Mouse (Mus musculus) cerebellum, adult 2 months (tissue): ENCODE measurements around the gene Zfp335. TPM values are rescaled to one million over a fixed set of nuclear protein-coding genes. Genes with fewer than 3 reads are reported as not detected.
"Not testable (repeated sequence)": the region's sequence is repeated elsewhere in the genome, so short reads cannot be mapped to it uniquely, and the experiment has no call there.

Experiments used
- DNase-seq, 2 experiments: peaks; one replicate each; pipeline ENCODE4 v3.0.0; 2021
- H3K27ac ChIP-seq: fragments of 200-500 bp; 2 replicates; pipeline ENCODE4 v1.5.1; 2012; ENCODE audit warnings: low read length, control low read depth, inconsistent platforms; ENCODE audit not compliant: insufficient read depth
- H3K27me3 ChIP-seq: fragments of 200-500 bp; 2 replicates; pipeline ENCODE4 v1.6.1; 2012; ENCODE audit warnings: inconsistent platforms, mild to moderate bottlenecking, low read length, moderate library complexity; ENCODE audit not compliant: control insufficient read depth, insufficient read depth
- H3K4me1 ChIP-seq: fragments of 200-500 bp; 2 replicates; pipeline ENCODE4 v1.6.1; 2011; ENCODE audit warnings: low read length; ENCODE audit not compliant: control insufficient read depth, insufficient read depth
- H3K4me3 ChIP-seq: fragments of 200-500 bp; replicated peaks from 2 replicates; pipeline ENCODE3; 2011; ENCODE audit warnings: mild to moderate bottlenecking, low read depth, low read length, control low read depth; ENCODE audit not compliant: insufficient read depth
- CTCF ChIP-seq: fragments of 200-500 bp; IDR thresholded peaks from 2 replicates; pipeline ENCODE4 v1.5.1; 2011; ENCODE audit warnings: low read depth, mild to moderate bottlenecking, control low read depth, low read length, moderate library complexity, borderline replicate concordance; ENCODE audit not compliant: insufficient read depth
- POLR2A ChIP-seq: fragments of 200-500 bp; IDR thresholded peaks from 2 replicates; pipeline ENCODE4 v1.6.1; 2011; ENCODE audit warnings: low read length, control low read depth, borderline replicate concordance; ENCODE audit not compliant: insufficient read depth
- WGBS: fragments of 180-500 bp; shearing (Covaris S2); methylation state at CpG from one replicate; pipeline ENCODE4 v1.1.7; 2018; 5-methylcytosine and 5-hydroxymethylcytosine counted together
- polyA plus RNA-seq: library from polyadenylated mRNA; depleted of rRNA; stranded (reverse); fragments of >200 nt; gene quantifications from 2 replicates; pipeline ENCODE4 v1.2.3, GENCODE M21; 2012; rRNA removed

Gene Zfp335
- polyA plus RNA-seq, 1 experiment: 32.0 TPM

DNA sequence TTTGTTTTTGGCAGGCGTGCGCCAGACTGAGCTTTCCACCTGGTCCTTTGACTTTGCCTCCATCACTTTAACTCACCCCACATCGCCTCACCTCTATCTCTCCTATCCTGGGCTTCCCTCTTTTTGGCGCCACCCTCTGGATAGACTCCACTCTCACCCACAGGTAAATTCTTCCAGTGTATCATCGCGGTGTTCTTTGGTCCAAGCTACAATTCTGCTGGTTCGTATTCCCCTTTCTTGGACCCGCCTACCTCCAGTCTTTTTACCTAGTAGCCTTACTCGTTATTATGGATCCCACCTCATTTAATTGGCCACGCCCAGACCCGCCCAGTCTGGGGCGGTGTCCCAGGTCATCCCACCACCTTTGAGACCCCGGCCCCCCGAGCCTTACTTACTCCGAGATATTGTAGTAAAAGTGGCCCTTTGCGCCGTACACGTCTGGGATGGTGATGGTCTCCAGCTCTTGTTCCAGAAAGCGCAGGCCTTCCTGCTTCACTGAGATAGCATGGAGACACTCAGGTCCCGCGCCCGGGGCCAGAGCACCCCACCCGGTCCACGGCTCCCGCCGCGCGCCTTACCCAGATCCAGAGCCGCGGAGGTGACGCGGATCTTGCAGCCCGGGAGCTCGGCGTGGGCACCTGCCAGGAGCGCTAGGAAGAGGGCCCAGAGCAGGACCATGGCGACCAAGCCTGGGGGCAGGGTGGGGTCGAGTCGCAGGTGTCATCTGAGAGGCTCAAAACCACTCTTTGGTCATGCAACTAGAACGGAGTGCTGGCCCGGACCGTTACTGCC lies 55.1 kb downstream of the Zfp335 start:
- Histone ChIP-seq H3K27ac (no peak overlapping the region), H3K27me3 (no peaks in the 10 kb centered on the region), H3K4me1 (no peaks in the 10 kb centered on the region), H3K4me3 (peak overlapping the region; percentile 41)
- peak; percentile 37 to 44 for DNase-seq
- peak; percentile 22; the same call in 1 of the 2 replicates for TF ChIP-seq CTCF
- no peak for TF ChIP-seq POLR2A
- WGBS: 2% methylated on average over 42 of the region's 42 CpGs

DNA sequence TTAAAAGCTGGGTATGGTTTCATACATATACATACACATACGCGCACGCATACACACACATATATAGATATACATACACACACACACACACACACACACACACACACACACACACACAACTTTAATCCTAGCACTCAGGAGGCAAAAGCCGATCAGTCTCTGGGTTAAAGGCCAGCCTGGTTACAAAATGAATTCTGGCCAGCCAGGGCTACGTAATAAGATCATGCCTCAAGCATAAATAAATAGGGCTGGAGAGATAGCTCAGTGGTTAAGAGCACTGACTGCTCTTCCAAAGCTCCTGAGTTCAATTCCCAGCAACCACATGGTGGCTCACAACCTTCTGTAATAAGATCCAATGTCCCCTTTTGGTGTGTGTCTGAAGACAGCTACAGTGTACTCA lies 56.0 kb downstream of the Zfp335 start:
- H3K27ac ChIP-seq, DNase-seq, H3K4me1 ChIP-seq, H3K4me3 ChIP-seq, H3K27me3 ChIP-seq: not testable (repeated sequence)
- WGBS: 91% methylated on average over 5 of the region's 5 CpGs

DNA sequence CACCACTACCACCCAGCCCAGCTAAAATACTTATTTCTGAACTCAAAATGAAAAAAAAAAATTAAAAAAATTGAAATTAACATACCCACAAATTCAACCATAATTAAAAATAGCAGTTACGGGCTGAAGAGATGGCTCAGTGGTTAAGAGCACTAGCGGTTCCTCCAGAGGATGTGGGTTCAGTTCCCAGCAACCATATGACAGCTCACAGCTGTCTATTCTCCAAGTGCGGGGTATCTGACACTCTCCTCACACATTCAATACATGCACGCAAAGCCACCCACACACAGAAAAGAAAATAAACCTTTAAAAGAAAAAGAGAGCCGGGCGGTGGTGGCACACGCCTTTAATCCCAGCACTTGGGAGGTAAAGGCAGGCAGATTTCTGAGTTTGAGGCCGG lies 61.5 kb downstream of the Zfp335 start:
- H3K27ac ChIP-seq: no peak overlapping the region
- WGBS: 91% methylated on average over 8 of the region's 8 CpGs
- no peak overlapping the region for H3K4me3 ChIP-seq
- TF ChIP-seq POLR2A: no peak
- no peak for TF ChIP-seq CTCF
- DNase-seq: no peak
- H3K27me3 ChIP-seq: no peaks in the 10 kb centered on the region
- no peaks in the 10 kb centered on the region for H3K4me1 ChIP-seq

DNA sequence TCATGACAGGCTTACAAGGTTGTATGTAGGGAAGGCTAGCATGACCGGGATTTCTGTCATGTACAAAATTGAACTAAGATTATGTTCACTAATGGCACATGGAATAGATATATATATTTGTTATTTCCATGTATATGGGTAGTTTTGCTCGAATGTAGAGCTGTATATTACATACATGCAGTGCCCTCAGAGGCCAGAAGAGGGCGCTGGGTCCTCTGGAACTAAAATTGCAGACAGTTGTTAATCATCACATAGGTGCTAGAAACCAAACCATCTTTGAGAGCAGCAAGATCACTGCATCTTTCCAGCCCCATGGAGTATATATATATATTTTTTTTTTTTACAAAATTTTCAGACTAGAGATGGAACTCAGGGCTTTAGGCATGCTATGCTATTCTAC lies 65.8 kb downstream of the Zfp335 start:
- WGBS: 60% methylated on average over 3 of the region's 3 CpGs
- Histone ChIP-seq H3K4me1 (no peaks in the 10 kb centered on the region), H3K27ac (no peak overlapping the region), H3K4me3 (no peak overlapping the region), H3K27me3 (no peaks in the 10 kb centered on the region)
- DNase-seq: no peak
- TF ChIP-seq CTCF (no peak), POLR2A (no peak)

Other genes starting within 250 kb of the Zfp335 start
- not detected in 2 replicates for gene Wfdc11, start 237.7 kb downstream of the Zfp335 start, polyA plus RNA-seq
- not detected in 2 replicates for gene Wfdc13, start 226.7 kb downstream of the Zfp335 start, polyA plus RNA-seq
- gene Spint4, start 213.3 kb downstream of the Zfp335 start, polyA plus RNA-seq: not detected in 2 replicates
- not detected in 2 replicates for gene Spint5, start 196.5 kb downstream of the Zfp335 start, polyA plus RNA-seq
- gene Wfdc3, start 165.8 kb downstream of the Zfp335 start, polyA plus RNA-seq: 0.84 and 0.93 TPM in 2 replicates
- gene Dnttip1, start 165.8 kb downstream of the Zfp335 start, polyA plus RNA-seq: 43.1 and 44.3 TPM in 2 replicates
- 0.55 and 1.0 TPM in 2 replicates for gene Ube2c, start 141.9 kb downstream of the Zfp335 start, polyA plus RNA-seq
- gene Tnnc2, start 131.8 kb downstream of the Zfp335 start, polyA plus RNA-seq: 0.57 and 0.62 TPM in 2 replicates
- 70.7 and 70.8 TPM in 2 replicates for gene Snx21, start 125.9 kb downstream of the Zfp335 start, polyA plus RNA-seq
- 36.5 and 39.3 TPM in 2 replicates for gene Acot8, start 106.9 kb downstream of the Zfp335 start, polyA plus RNA-seq
- gene Zswim3, start 106.7 kb downstream of the Zfp335 start, polyA plus RNA-seq: 7.6 and 8.1 TPM in 2 replicates
- 19.4 and 20.0 TPM in 2 replicates for gene Zswim1, start 89.1 kb downstream of the Zfp335 start, polyA plus RNA-seq
- gene Spata25, start 83.2 kb downstream of the Zfp335 start, polyA plus RNA-seq: 0.25 and 0.30 TPM in 2 replicates
- gene Ctsa, start 78.9 kb downstream of the Zfp335 start, polyA plus RNA-seq: 177 and 191 TPM in 2 replicates
- gene Neurl2, start 78.3 kb downstream of the Zfp335 start, polyA plus RNA-seq: 6.1 and 6.3 TPM in 2 replicates
- 203 and 218 TPM in 2 replicates for gene Pltp, start 54.0 kb downstream of the Zfp335 start, polyA plus RNA-seq
- gene Pcif1, start 32.5 kb downstream of the Zfp335 start, polyA plus RNA-seq: 54.9 and 56.3 TPM in 2 replicates
- 3.3 and 3.7 TPM in 2 replicates for gene Mmp9, start 29.0 kb upstream of the Zfp335 start, polyA plus RNA-seq
- gene Slc12a5, start 49.0 kb upstream of the Zfp335 start, polyA plus RNA-seq: 386 and 396 TPM in 2 replicates
- gene Ncoa5, start 123.1 kb upstream of the Zfp335 start, polyA plus RNA-seq: 54.9 and 56.7 TPM in 2 replicates
- gene Cd40, start 143.9 kb upstream of the Zfp335 start, polyA plus RNA-seq: 2.1 TPM in 2 replicates
- not detected in 2 replicates for gene 1700025C18Rik, start 179.0 kb upstream of the Zfp335 start, polyA plus RNA-seq